Mouse (Mus musculus) erythroblast, embryonic 14.5 days (primary cell): ENCODE data around the gene Golga4.

Experiments used
- GATA1 ChIP-seq: IDR thresholded peaks from 2 replicates; pipeline ENCODE4 v1.6.1; 2012; ENCODE audit warnings: low read length, inconsistent platforms, mixed read lengths
- TAL1 ChIP-seq: IDR thresholded peaks from 3 replicates; pipeline ENCODE4 v1.6.1; 2012; ENCODE audit warnings: low read length, inconsistent platforms, mixed read lengths

- TF ChIP-seq GATA1 = no peak
- no peak for TF ChIP-seq TAL1
These were observed 17.0 kb upstream of the Golga4 start for GRCm38 (mm10) chr9:118488896-118489578.
